Mouse (Mus musculus) heart, adult 8-10 months (tissue): Measurements from ENCODE around the gene Aamp. TPM values are rescaled to one million over a fixed set of nuclear protein-coding genes. Genes with fewer than 3 reads are reported as not detected.
"Not testable (repeated sequence)": the region's sequence is repeated elsewhere in the genome, so short reads cannot be mapped to it uniquely, and the experiment has no call there.

Experiments used
- DNase-seq: peaks from one replicate; pipeline ENCODE4 v3.0.0; 2022; ENCODE audit warnings: low spot score
- total RNA-seq, 4 experiments: library from RNA; stranded (reverse); gene quantifications; 2 replicates each; pipeline ENCODE4 v1.2.4; 2022

Aamp gene
- total RNA-seq, 4 experiments from 2014 or later: 95.4 to 107 (median 99.6) TPM

GRCm38 (mm10) chr1:74300347-74301110 lies 16.0 kb upstream of the Aamp start:
- peak; percentile 57 for DNase-seq

DNA sequence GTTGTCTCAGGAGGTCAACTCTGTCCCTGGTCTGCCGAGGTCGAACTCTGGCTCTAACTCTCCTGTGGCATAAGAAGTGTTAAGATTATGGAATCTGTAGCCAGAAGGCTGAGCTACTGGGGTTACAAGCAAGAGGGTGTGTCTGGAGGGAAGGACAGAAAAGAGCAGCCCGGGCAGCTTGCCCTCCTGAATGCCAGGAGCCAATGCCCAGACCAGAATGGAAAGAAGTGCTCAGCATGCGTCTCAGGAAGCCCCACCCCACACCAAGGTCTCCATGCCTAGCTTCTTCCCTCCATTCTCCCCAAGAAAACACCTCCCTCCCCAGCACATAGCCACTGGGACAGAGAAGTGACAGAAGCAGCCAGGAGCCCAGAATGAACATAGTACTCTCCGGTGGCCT lies 14.5 kb upstream of the Aamp start:
- peak; percentile 55 for DNase-seq

GRCm38 (mm10) chr1:74298157-74298750 lies 13.7 kb upstream of the Aamp start:
- DNase-seq: no peak

DNA sequence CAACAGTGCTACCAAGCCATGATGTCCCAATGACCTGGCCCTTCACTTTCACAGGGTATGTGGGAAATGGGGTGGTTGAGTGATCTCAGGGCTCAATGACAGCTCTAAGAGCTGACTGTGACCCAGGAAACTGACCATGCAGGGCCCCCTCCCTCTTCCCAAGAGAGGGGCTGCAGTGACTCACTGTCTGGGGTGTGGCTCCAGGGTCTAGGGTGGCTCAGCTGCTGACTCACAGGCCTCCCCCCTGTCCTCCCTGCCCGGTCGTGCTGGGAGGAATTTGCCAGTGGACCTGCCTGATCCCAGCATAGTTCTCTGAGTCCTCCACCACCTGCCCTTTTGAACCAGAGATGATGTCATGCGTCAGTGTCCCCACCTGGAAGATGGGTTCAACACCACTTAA lies 12.7 kb upstream of the Aamp start:
- peak; percentile 47 for DNase-seq

DNA sequence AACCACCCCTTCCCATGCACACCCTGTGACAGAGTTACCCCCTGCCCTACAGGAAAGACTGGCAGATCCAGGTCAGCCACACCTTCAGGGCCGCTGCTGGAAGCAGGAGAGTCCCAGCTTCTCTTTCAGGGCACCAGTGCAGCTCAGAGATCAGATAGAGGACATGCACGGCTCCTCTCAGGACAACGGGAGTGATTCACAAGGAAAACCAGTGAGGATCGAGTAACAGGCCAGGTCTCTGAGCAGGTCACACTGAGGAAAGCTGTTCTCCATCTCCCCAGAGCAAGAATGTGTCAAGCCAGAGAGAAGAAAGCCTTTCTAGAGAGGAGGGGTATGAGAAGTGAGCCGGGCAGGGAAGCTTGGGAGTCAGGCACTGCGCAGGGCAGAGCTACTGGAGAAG lies 11.9 kb upstream of the Aamp start:
- DNase-seq: no peak

DNA sequence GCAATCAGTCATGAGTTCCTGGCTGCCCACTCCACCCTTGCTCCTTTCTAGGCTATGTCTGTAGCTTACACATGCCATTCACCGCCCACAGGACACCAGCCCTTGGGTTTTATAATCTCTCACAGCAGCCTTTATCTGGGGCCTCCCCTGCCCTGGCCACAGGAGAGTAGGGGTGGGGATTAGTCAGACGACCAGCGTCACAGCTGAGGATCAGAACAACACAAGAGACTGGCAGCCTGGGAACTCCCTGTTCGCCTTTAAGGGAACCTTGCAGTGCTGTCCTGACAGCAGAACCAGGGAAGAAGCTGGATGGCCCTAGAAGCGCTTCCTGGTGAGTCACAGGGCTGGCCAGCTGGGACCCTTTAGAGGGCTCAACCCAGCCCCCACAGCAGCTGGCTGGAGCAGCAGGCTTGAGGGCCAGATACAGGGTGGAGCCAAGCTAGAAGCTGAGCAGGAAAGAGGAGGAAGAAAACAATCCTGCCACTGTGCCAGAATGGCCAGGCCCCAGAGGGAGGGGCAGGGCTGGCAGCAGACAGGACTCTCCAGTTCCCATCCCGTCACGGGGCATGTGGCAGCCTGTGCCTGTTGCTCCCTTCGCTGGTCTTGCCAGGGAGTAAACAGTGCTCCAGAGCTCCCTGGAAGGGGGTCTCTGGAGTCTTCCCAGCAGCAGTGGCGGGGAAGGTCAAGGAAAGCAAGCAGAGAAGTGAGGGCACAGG lies 11.1 kb upstream of the Aamp start:
- peak; percentile 95 for DNase-seq

DNA sequence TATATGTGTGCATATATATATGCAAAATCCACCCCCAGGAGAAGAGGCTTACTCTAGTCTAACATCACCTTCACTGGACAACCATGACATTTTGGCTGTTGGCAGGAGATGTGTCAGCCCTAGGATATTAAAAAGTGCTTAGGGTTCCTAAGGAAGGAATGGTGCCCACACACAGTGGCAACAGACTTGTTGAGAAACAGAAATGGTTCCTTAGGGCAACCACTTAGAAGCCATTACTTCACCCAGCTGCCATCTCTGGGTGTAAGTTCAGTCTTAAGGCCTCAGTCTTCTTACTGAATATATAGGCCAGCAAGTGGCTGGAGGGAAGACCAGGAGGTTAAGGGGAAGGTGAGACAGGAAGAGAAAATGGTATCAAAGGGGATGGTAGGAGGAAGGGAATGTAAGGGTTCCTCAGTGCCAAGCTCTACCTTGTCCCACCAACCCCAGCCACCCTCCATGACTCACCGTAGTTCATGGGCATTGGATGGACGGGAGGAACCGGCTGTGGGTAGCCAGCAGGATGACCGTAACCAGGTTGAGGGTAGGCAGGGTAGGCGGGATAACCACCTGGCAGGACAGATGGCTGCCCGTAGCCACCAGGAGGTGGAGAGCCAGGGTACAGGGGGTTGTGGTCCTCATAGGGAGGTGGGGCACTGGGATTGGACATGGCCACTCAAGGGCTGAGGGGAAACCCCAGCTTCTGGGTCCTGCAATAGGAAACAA lies 10.4 kb upstream of the Aamp start:
- DNase-seq: no peak

- DNase-seq: no peak
Observed at GRCm38 (mm10) chr1:74294090-74294643, 9.6 kb upstream of the Aamp start.

GRCm38 (mm10) chr1:74293306-74293960 lies 8.9 kb upstream of the Aamp start:
- DNase-seq: no peak

DNA sequence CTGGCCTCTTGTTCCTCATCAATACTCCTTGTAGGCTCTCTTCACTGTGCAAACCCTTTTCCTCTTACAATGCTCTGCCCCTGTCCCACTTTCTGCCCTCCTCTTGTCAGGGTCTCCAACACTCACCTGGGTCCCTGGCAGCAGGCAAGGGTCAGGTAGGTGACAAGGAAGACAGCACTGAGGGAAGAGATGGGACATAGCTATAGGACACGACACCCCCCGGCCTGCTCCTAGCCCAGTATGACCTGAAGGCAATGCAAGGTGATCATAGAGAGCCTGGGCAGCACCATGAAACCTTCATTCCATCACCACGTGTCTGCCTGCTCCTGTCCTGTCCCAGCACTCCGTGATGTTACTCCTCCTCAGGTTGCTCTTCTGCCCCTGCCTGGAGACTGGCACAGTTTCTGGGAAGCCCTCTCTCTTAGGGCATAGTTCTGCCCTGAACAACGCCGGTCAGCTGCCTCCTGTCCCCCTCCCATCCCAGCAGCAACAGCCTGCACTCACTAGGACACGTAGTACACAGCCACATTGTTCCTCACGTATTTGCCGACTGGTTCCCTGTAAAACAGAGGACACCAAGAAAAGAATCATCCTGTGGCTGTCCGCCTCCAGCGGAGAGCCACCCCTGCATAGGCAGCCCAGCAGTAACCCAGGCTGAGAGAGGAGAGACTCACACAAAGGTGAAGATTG lies 7.9 kb upstream of the Aamp start:
- DNase-seq: no peak

DNA sequence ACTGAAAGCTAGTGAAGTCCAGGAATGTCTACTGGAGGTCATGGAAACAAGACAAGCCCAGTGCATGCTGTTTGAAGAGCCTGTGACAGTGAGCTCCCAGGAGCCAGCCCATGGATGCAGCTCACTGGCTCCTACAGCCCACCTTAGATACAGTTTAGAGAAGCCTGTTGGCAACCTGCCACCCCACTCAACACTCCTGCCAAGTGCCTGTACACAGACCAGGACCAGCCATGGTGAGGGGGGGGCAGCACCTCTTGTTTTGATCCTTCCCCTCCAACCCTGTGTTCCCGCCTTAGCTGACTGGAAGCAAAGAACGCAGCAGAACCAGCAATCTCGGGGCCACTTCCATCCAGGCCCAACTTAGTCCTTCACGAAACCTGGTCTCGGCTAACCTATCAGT lies 5.6 kb upstream of the Aamp start:
- DNase-seq: no peak

DNA sequence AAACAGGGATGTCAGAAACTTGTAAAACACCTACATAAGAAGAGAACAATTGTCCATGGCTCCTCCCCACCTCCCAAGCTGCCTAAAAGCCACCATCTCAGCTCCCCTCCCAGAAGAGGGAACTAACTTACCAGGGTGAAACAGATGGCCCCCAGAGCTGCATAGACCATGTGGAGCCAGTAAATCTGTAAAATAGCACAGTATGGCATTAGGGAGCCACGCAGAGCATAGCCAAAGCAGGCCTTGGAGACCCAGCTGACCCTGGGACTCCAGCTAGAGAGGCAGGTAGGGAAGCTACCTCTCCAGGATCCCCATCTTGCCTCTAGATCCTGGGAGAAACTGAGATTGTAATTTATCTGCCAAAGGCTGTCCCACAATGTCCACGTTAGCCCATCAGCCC lies 5.2 kb upstream of the Aamp start:
- no peak for DNase-seq

DNA sequence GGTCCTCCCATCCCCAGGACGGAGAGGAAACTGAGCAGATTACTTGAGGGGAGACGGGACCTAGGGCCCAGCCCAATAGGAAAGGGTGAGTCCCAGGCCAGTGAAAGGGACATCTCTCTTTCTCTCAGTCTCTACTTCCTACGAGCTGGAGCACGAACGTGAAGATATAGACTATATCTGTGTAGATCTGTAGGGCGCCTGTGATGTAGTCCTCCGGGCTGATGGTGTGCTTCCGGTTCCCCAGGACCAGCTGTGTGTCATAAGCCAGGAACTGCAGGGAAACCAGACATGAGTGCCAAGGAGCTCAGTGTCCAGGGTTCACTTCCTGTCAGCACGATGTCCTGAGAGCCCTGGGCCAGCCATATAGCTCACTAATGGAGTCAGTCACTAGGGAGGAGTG lies 4.7 kb upstream of the Aamp start:
- DNase-seq: no peak

DNA sequence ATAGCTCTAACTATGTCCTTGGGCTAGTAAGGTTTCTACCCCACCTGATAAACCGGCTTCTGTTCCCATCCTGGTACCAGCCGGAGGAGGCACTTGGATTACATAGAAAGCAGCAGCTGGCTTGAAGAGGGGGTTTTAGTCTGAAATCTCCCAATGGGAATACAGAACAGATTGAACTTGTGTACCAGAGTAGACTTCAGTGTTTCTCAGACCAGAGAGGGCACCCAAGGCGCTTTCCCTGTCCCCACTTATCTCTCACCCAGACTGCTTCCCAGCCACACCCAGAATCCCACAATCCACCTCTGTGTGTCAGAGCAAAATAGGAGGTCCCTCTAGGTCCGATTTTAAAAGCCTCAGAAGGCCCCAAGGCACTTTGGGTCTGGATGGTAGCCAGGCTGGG lies 3.8 kb upstream of the Aamp start:
- no peak for DNase-seq

GRCm38 (mm10) chr1:74286869-74287607 lies 2.5 kb upstream of the Aamp start:
- DNase-seq: not testable (repeated sequence)

DNA sequence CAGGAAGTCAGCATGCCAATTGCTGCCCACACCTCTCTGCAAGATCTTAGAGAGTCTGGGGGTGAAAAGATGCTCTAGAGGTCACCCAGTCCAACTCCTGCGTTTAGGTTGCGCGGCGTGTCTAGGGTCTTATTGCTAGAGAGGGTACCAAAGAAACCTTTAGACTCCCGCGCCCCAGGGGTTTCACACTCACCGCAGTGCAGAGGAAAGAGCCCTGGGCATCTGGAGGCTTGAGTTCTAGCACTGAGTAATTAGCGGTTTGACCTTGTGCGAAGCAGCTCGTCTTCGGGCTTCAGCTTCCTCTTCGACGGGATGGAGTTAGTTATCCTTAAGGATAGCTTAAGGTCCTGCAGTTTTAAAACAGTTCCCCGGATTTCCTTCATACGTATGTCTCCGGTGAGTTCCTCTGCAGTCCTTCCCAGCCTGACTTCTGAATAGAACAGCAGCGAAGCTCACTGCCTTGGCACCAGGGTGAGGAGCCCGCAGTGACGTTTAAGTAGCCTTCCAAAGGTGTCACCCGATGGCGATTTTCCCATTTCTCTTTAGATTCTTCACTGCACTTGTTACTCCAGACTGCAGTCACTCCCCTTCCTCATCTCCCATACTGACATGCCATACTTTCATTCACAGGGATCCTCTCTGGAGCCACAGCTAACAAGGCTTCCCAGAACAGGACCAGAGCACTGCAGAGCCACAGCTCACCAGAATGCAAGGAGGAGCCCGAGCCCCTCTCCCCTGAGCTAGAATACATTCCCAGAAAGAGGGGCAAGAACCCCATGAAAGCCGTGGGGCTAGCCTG lies 873 bp upstream of the Aamp start:
- no peak for DNase-seq

GRCm38 (mm10) chr1:74283686-74284463 lies 663 bp downstream of the Aamp start:
- peak; percentile 56 for DNase-seq

DNA sequence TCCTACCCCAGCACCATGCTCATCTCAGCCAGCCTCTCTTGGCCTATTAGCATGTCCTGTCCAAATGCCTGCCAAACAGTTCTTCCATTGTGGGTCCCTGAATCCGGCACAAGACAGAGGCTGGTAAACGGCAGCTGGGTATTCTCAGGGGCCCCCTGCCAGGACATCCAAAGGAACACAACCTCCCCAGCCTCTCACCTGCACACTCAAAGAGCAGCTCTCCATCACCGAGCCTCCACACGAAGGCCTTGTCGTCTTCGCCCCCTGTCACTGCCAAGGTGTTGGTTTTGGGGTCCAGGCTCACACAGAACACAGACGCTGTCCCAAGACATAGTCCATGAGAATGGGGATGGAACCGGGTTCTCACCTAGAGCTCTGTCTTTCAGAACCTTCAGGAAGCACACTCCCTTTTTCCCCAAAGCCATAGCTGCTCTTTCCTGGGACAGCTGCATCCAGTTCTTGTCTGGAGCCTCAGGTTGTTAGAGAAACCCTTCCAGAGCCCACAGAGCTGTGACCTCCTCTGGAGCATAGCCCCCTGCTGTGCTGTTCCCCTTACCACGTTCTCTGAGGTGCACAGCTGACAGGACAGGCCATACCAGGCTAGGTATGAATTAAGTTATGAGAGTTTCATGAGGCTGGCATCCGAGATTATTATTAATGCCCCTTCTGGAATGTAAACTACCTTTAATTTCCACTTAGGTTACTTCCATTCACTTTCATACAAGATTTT lies 1.5 kb downstream of the Aamp start:
- no peak for DNase-seq
